Mouse (Mus musculus) liver, embryonic 14.5 days (tissue): ENCODE data around the gene Tpbg.

ENCODE experiments used
- CTCF ChIP-seq: IDR thresholded peaks from 2 replicates; pipeline ENCODE4 v1.5.1; 2016; ENCODE audit warnings: antibody characterized with exemption, low read depth, control low read depth
- EP300 ChIP-seq: IDR thresholded peaks from 2 replicates; pipeline ENCODE4 v1.6.1; 2016; ENCODE audit warnings: antibody characterized with exemption, low read depth

GRCm38 (mm10) chr9:85872908-85873307 is 30.7 kb downstream of the Tpbg start:
- TF ChIP-seq EP300 (no peak), CTCF (no peak)
